Mouse (Mus musculus) ovary, postnatal 14 days (tissue): ENCODE measurements around the gene Myrip.

Experiments
- DNase-seq: peaks from one replicate; pipeline ENCODE4 v3.0.0; 2022; ENCODE audit warnings: low spot score

Gene Myrip

DNA sequence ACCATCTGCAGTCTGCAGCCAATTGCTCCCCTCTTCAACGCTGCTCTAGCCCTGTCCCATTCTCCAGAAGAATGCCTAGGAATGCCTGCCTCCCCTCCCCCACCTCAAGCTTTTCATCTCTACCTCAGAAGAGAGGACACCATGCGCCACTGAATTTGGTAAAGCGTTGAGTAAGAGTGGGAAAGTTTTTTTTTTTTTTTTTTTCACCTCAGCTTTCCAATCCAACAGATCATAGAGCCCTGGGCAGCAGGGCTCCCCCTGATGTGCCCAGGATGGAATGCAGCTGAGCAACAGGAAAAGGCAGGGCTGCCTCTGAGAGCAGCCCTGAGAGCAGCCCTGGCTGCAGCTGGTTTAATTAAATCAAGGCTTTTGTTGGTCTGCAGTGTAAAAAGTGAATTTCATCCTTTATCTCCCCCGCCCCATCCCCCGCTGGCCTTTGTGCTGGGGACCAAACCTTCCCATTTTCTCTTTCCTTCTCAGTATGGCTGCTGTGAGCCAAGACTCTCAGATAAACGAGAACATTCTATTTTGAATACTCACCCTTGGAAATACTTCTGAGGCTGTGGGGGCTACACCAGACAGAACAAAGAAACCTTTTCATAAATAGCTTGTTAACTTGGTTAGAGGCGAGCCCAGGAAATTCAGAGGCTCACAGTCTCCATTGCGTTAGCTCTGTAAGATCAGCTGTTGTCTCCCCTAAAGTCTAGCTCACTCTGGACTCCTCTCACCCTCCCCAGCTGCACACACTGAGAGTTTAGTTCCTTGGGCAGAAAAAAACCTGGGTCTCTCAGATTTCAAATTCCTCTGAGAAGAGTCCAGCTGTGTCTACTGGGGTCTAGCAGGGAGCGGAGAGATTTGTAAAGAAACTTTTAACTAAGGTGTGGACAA is 154.7 kb downstream of the Myrip start:
- DNase-seq, result no peak

DNA sequence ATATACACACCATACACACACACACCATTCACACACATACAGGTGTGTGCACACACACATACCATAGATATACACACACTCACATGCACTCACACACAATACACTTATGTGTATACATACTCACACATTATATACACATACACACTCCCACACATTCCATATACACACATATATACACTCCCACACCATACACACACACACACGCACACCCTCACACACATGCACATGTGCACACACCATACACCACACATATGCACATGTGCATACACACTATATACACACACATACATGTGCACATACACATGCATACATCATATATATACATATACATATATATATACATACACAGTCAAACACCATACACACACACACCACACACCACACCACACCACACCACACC is 169.1 kb downstream of the Myrip start:
- no peak for DNase-seq

DNA sequence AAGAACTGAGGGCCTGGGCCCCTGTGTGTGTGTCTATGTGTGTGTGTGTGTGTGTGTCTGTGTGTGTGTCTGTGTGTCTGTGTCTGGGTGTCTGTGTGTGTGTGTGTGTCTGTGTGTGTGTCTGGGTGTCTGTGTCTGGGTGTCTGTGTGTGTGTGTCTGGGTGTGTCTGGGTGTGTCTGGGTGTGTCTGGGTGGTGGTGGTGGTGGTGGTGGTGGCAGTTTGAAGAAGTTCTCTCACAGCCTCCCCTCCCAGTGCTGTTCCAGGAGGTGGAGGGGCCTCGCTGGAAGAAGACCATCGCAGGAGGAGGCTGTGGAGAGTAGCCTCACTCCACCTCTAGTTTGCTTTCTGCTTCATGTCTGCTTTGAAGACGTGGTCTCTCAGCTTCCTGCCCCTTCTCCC is 180.3 kb downstream of the Myrip start:
- DNase-seq, result no peak

DNA sequence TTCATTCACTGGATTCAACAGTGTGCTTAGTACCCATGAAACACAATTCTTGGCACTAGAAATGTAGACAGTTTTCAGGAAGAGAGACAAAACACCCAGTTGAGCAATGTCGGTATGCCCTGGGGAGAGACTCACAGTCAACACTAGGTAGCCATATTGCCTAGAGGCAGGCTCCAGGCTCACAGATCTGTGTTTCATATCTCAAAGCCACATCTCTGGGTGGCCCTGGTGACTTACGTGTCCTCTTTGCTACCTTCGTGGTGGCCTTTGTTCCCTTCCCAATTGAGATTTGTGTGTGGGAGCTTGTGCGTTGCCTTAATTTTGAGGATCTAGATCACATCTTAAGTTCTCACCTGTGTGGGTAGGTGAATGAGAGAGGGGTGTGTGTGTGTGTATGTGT is 181.1 kb downstream of the Myrip start:
- DNase-seq, result no peak

DNA sequence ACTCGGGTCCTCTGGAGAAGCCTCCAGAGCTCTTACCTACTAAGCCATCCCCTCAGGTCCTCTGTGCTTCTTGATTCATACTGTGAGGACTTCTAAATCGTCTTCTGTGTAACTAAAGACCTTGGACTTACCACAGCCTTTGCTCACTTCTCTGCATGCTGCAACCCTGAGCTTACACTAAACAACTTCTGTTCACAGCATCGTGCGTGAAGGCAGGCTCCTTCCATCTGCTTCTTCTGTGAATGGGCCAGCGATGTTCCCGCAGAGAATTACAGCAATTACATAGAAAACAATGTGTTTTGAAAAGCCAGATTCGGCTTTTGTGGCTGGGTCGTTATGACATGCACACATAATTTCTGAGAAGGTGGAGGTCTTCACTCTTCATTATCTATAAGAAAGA is 181.8 kb downstream of the Myrip start:
- no peak for DNase-seq

DNA sequence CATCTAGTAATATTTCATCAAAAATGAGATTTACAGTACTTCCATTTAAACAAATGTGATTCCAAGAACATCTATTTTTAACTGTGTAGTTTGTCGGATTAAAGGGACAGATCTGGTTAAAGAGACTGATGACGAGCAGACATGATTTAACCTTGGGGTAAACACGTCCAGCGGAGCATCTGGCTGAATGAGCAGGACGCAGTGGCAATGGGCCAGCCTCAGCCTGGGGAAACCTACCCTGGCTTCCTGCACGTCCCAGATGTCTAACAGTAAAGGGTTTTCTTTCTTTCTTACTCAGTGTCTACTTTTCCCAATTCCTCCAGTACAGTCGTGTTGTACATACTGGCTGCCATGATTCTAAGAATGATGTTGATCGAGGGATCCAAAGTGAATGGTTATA is 185.8 kb downstream of the Myrip start:
- no peak for DNase-seq

DNA sequence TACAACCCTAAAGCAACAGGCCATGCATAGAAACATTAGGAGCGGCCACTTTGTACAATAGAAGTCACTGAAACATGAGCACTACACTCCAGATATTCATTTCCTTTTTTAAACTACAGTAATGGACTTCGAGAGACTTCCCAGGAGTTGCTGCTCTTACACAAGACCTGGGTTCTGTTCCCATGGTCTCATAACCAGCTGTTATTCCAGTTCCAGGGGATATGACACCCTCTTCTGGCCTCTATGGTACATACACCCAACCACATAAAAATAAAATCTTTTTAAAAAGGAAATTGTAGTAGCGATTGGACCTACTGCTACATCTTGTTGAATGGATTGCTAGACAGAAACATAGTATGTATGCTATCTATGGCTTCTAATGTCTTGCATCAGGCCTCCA is 190.2 kb downstream of the Myrip start:
- DNase-seq, result no peak

DNA sequence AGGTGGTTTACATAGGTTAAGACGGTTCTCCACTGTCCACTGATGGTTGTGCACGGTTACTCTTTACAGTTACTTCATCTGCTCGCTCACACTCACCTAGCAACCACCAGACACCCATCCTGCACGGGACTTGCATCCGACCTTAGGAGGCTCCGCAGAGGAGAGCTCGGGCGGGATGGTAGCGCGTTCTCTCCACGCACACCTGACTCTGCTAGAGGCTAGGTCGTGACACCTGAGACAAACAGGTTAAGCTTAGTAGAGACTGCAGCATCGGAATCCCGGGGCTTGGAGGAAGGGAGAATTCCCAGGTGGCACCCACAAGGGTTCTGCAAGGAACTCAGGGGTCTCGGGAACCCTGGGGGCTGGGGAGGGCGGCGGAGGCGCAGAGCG is 190.7 kb downstream of the Myrip start, which contains the start of gene Eif1b:
TSS of gene Eif1b (plus strand) at position 223 of the 390 bp plus-strand sequence.
- DNase-seq, result no peak

DNA sequence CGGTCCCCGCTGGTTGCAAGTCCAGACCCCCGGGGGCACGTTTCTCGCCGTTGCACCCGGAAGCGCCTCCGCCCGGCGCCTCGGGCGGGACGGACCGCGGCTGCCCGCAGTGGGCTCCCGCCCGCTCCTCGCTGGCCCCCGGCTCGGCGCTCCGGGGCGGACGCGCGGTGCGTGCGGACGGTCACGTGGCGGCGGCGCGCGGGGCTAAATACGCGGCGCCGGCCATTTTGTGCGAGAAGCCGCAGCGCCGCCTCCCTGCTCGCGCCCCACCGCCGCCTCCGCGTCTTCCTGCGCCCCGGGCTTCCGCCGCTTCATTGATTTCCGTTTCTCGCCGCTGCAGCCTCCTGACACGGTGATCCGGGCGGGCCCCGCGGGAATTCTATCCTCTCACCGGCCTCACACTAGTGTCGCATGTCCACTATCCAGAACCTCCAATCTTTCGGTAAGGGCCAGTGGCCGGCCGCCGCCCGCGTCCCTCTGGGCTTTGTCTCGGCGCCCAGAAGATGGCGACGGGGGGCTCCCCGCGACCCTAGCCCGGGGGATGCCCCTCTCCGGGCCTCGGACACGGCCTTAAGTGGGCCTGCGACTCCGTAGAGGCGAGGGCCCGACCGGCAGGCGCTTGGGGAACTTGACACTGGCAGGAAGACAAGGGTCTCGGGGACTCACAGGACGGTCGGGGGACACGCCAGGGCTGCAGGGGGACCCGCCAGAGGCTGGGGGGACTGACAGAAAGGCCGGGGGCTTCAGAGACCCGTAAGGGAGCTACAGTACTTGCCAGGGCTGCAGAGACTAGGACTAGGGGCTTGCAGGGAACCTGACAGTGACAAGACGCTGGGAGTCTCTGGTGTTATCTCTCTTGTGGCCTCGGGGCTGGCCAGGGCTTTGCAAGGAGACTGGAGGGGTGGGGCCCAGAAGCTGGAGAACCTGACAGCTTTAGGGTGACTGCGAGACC is 191.4 kb downstream of the Myrip start:
- peak; percentile 61 for DNase-seq

DNA sequence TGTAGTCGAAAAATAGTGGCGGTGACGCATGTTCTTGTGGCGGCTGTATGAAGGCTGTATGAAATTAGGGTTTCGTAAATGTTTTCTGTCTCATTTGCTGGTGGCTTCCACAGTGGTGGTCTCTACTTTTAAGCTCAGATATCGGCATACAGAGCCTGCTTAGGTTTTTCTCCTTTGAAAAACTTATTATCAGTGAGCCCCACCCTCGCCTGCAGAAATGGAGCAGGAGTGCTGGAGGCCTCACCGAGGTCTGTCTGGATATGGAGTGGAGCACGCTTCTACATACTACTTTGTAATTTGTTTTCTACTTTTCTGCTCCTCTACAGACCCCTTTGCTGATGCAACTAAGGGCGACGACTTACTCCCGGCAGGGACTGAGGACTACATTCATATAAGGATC is 192.5 kb downstream of the Myrip start:
- no peak for DNase-seq

DNA sequence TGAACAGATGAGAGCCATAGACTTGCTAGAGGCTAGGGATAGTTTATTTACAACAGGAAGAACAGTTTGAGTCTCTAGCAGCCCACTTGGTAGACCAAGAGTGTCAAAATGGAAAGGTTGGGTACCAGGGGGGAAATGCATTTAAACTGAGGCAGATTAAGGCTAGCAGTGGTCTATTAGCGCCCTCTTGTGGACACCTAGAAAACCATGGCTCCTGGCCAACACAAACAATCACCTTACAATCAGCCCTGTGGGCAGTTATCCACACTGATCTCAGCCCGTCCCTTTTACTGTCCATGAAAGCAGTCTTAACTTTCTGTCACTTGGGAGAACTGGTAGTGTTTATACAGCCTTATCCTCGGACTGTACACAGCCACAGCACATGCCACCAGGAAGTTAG is 195.4 kb downstream of the Myrip start:
- DNase-seq, result peak; percentile 72

DNA sequence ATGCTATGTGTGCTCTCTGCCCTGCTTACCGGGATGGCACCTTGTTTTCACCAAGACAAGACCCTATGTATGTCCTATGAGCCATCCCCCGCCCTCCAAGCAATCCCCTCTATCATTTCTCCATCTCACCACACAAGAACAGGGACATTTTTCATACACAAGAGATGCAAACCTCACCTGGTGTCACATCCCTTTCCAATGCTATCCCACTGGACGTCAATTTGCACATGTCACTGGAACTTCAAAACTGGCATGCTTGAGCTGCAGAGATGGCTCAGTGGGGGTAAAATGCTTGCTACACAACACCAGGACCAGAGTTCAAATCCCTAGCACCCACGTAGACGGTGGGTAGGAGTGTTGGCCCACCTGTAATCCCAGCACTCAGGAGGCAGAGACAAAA is 196.7 kb downstream of the Myrip start:
- no peak for DNase-seq

DNA sequence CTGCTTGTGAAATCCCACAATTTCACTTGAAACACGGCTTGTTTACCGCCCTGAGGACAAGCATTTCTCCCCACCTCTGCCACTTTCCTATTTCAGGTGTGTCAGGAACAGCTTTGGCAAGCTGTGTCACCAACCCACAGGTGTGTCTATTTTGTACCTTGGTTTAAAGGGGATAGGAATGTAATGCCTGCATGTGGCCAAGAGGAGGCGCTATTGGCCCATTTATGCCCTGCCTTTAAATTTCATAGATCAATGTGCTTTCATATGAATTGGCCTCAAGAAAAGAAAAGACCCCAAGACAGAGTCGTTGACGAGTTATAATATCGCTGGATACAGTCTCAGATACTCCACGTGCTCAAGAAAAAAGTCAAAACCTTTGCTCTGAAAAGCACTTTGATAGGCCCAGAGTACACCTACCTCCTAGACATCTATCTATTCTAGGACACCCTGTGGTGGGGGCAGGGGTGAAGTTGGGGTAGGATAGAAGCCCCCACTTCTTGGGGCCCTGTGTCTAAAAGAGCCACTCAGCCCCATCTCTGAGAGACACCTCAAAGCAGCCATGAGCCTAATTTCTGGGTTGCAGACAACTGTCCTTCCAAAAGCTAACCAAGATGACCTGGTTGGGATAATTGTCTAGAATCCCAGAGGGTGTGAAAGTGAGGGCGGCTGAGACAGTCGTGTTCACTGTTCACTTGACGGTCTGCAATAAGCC is 200.0 kb downstream of the Myrip start:
- DNase-seq, result no peak

DNA sequence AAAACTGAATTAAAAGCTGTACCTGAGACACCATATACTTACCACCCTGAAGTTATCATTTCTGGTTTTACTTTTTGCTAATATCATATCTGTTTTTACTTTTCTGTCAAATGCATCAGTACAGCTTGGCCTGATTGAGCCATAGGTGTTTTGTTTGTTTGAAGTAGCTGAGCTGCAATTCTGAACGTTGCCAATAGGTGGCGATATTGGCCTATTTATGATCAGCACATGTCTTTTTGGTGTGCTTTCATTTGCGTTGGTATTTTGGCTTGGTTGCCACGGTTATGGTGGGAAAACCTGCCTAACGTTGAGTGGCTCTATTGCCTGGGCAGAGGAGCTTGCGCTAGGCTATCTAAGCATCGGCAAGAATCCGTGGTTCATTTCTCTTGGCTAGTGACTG is 200.7 kb downstream of the Myrip start:
- DNase-seq, result peak; percentile 67

DNA sequence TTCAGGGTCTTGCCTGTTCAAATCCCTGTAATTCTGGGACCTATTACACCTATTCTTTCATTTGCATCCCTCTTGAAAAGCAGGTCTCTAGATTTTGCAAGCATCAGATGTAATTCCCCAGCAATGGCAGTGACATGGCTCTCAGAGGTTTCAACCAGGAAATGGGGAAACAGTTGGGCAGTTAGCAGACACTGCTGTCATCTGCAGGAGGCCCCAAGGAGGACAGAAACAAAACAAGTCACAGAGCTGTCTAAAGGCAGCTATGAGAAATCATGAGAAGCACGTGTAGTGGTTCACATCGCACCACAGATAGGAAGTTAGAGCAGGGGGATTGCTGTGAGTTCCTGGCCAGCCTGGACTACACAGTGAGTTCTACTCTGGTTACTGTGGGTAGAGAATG is 203.1 kb downstream of the Myrip start:
- DNase-seq, result no peak

DNA sequence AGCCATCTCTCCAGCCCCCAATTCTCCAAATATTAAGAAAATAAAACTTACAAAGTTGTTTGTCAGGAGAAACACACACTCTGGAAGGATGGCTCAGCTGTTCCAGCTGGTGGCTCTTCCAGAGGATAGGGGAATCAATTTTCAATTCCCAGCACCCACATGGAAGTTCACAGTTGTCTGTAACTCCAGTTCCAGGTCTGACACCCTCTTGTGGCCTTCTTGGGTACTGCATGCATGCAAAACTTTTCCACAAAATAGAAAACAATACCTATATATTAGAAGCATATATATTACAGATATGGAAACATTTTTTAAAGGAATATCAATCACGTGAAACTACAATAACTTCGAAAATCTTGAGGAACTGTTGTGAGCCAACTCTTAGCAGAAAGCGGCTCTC is 210.5 kb downstream of the Myrip start:
- DNase-seq, result peak; percentile 21

DNA sequence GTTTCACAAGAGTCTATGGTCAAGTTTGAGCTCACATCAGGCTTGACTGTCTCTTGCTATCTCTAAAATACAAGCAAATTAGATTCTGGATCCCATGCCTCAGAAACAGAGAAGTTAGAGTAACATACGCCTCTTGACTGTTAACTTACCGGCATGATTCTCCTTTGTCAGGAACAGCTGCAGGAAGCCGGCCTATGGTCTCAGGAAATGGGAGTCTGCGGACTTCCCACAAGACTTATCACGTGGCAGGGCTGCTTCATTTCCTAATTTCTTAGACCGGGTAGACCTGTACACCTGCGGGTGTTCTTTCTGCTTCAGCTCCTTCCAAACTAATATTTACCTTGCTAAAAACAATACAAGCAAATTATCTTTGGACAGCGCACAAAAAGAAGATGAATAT is 215.4 kb downstream of the Myrip start:
- DNase-seq, result no peak

DNA sequence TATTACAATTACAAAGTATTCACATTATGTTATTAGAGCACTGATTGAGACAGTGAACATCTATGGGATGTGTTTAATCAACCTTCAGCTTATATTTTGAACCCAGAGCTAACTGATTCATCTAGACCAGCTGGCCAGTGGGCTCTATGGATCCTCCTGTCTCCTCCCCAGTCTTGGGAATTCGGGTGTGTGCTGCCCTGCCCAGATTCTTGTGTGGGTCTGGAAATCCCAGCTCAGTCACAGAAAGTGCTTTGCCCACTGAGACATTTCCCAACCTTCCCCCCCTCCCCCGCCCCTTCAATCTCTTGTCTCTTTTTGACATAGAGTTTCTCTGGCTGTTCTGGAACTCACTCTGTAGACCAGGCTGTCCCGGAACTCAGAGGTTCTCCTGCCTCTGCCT is 217.6 kb downstream of the Myrip start:
- no peak for DNase-seq

DNA sequence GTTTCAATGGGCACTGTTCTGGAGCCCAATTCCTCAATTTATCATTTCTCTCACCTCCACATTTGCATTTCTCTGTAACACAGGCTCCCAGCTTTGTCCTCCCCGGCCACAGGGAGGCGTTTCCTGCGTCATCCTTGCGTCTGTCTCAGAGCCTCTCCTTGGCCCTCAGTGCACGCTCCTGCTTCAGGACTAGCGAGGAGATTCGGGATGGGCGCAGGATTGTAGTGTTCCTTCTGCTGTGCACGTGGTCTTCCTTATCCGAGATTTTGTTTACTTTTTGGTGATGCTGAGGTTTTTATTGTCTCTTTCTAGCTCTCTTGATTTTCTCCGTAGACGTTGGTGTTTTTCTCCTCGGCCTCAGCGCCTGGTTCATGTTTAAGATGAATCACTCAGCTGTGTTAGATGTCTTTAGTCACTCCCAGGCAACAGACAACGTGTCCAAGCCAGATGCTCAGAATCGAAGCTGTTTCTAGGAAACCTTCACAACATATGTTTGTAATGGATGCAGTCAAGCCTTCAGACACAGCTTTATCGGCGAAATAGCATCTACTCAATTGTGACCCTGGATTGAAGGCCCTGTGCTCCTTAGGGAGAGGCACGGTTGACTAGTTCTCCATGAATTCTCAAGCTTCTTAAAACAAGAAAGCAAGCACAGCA is 218.3 kb downstream of the Myrip start:
- no peak for DNase-seq

DNA sequence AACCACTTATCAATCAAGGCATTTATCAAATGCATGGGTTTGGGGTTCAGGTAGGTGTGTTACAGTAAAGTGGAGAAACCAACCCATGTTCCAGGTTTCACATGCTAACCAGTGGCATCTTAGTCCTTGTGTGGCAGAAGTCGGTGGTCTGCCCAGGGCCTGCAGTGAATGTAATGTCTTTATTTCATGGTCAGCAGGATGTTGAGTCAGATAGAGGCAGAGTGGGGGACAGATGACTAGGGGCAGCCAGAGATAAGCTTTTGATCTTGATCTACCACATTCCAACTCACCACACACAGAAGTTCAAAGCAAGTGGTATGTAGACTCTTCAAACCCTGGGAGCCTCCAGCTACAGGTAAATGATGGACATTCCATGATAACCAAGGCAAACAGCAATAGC is 219.8 kb downstream of the Myrip start:
- DNase-seq, result no peak
